In genomic region chr4:148908760-148909510, GRCm38 (mm10) we compare ENCODE assay signal across 11 mouse cellular contexts.
A peak's percentile ranks its signal among the peaks of the same experiment; 100 is the strongest.
DNase-seq lines count a peak whose midpoint lies in the region; ATAC-seq and TF ChIP-seq lines count a peak whose summit lies in the region.
"Had no signal": no experiment of that assay in that cellular context is flagged by ENCODE, and none has a peak within 500 bp of the region (broad histone marks: within the 10 kb centered on the region; RNA-seq: fewer than 3 reads in every experiment).

No protein-coding gene starts in this region.

- no peak overlapping the region for H3K9ac ChIP-seq in forebrain, embryonic 16.5 days (replicated peaks; ENCODE audit: low read depth, low read length)
- no peak overlapping the region for H3K9ac ChIP-seq in stomach, embryonic 14.5 days (replicated peaks; ENCODE audit: low read depth, low read length)
- H3K9ac ChIP-seq: embryonic facial prominence, embryonic 12.5 days had no signal

- ATAC-seq in forebrain, embryonic 16.5 days: no peak
- ATAC-seq in stomach, embryonic 14.5 days (ENCODE audit: insufficient number of reproducible peaks, insufficient read depth, low FRiP score, low read depth): peak; percentile 68
- no peak for ATAC-seq in cerebellum, adult (ENCODE audit: insufficient number of reproducible peaks, low FRiP score, low TSS enrichment)

- no peaks in the 10 kb centered on the region for H3K9me3 ChIP-seq in forebrain, embryonic 10.5 days
- no peaks in the 10 kb centered on the region for H3K9me3 ChIP-seq in forebrain, embryonic 16.5 days (ENCODE audit: control insufficient read depth, low read length)
- no peaks in the 10 kb centered on the region for H3K9me3 ChIP-seq in stomach, embryonic 14.5 days (ENCODE audit: control insufficient read depth, low read depth, low read length)
- H3K9me3 ChIP-seq: embryonic facial prominence, embryonic 12.5 days had no signal

- no peak overlapping the region for H3K4me2 ChIP-seq in forebrain, embryonic 16.5 days (ENCODE audit: low read length)
- no peak overlapping the region for H3K4me2 ChIP-seq in stomach, embryonic 14.5 days (replicated peaks; ENCODE audit: low read depth, low read length)
- H3K4me2 ChIP-seq: embryonic facial prominence, embryonic 12.5 days; liver, embryonic 11.5 days had no signal

- no peak for TF ChIP-seq CTCF in kidney, adult 2 months (conservative IDR thresholded peaks at IDR 0.05; ENCODE audit: insufficient read depth, insufficient read length, low read depth, low read length)

- no peaks in the 10 kb centered on the region for H3K36me3 ChIP-seq in forebrain, embryonic 10.5 days (replicated peaks)
- H3K36me3 ChIP-seq in forebrain, embryonic 16.5 days (ENCODE audit: control insufficient read depth, insufficient read depth): no peaks in the 10 kb centered on the region
- no peaks in the 10 kb centered on the region for H3K36me3 ChIP-seq in kidney, adult 2 months (ENCODE audit: control insufficient read depth, insufficient read depth, low read length)
- H3K36me3 ChIP-seq in stomach, embryonic 14.5 days (ENCODE audit: control insufficient read depth, insufficient read depth, low read length): no peaks in the 10 kb centered on the region; the same call in 1 of the 2 replicates
- H3K36me3 ChIP-seq: embryonic facial prominence, embryonic 12.5 days had no signal

- peaks cover 66% of the 10 kb centered on the region for H3K27me3 ChIP-seq in forebrain, embryonic 10.5 days (ENCODE audit: poor library complexity, severe bottlenecking)
- H3K27me3 ChIP-seq in forebrain, embryonic 16.5 days (replicated peaks; ENCODE audit: control insufficient read depth, insufficient read depth, low read length): peaks cover 2% of the 10 kb centered on the region; the same call in 1 of the 2 replicates
- H3K27me3 ChIP-seq in kidney, adult 2 months (replicated peaks; ENCODE audit: control insufficient read depth, insufficient read depth, low read length): no peaks in the 10 kb centered on the region
- H3K27me3 ChIP-seq in stomach, embryonic 14.5 days (ENCODE audit: control insufficient read depth, insufficient read depth, low read length): no peaks in the 10 kb centered on the region

- H3K27ac ChIP-seq in forebrain, embryonic 10.5 days: peak overlapping the region; percentile 37; the same call in 1 of the 2 replicates
- no peak overlapping the region for H3K27ac ChIP-seq in forebrain, embryonic 16.5 days (ENCODE audit: low read length)
- peak overlapping the region; percentile 91 for H3K27ac ChIP-seq in kidney, adult 2 months (ENCODE audit: insufficient read depth, low read depth, low read length)
- peak overlapping the region; percentile 72 for H3K27ac ChIP-seq in stomach, embryonic 14.5 days (ENCODE audit: low read length)
- H3K27ac ChIP-seq: embryonic facial prominence, embryonic 12.5 days had no signal

- WGBS in forebrain, embryonic 10.5 days: 82% methylated on average over 15 of the region's 15 CpGs
- WGBS in forebrain, embryonic 16.5 days: 85% methylated on average over 15 of the region's 15 CpGs
- WGBS in kidney, adult 2 months: 48% methylated on average over 15 of the region's 15 CpGs
- WGBS in stomach, embryonic 14.5 days: 76% methylated on average over 15 of the region's 15 CpGs

- H3K4me1 ChIP-seq in forebrain, embryonic 10.5 days: peaks cover 76% of the 10 kb centered on the region
- peaks cover 7% of the 10 kb centered on the region; the same call in 1 of the 2 replicates for H3K4me1 ChIP-seq in forebrain, embryonic 16.5 days (replicated peaks; ENCODE audit: control insufficient read depth, insufficient read depth, low read length)
- peaks cover 47% of the 10 kb centered on the region for H3K4me1 ChIP-seq in kidney, adult 2 months (ENCODE audit: control insufficient read depth, insufficient read depth, low read length)
- H3K4me1 ChIP-seq in stomach, embryonic 14.5 days (ENCODE audit: control insufficient read depth, insufficient read depth, low read length): peaks cover 30% of the 10 kb centered on the region

- H3K4me3 ChIP-seq in forebrain, embryonic 10.5 days: no peak overlapping the region
- H3K4me3 ChIP-seq in forebrain, embryonic 16.5 days (replicated peaks; ENCODE audit: low read length): no peak overlapping the region
- no peak overlapping the region for H3K4me3 ChIP-seq in kidney, adult 2 months (ENCODE audit: insufficient read depth, low read depth, low read length)
- no peak overlapping the region for H3K4me3 ChIP-seq in stomach, embryonic 14.5 days (ENCODE audit: low read depth, low read length)
- H3K4me3 ChIP-seq: embryonic facial prominence, embryonic 12.5 days had no signal

- no peak for TF ChIP-seq POLR2A in kidney, adult 2 months (IDR thresholded peaks at IDR 0.05; ENCODE audit: low read depth, low read length)

- DNase-seq in forebrain, embryonic 10.5 days (ENCODE audit: extremely low spot score, low spot score): no peak
- peak; percentile 52 for DNase-seq in kidney, adult 2 months
- no peak for DNase-seq in kidney, adult 18-20 months
- DNase-seq in kidney, postnatal 14 days: peak; percentile 50
- no peak for DNase-seq in cerebellum, adult 11-12 months
- DNase-seq: midbrain, embryonic 14.5 days had no signal

Comparison
In these comparisons a context has a peak if more than half of its experiments do, and no peak if none do; other contexts are left out.
1. DNase-seq: peak in kidney, adult 2 months (single experiment) and kidney, postnatal 14 days (single experiment); none in forebrain, embryonic 10.5 days (single experiment), kidney, adult 18-20 months (single experiment) and cerebellum, adult 11-12 months (single experiment).